Mouse (Mus musculus): ENCODE results near the gene Tmbim1.

- TF ChIP-seq CTCF (IDR thresholded peaks at IDR 0.05; ENCODE audit: borderline replicate concordance, control insufficient read depth, extremely low read depth, insufficient read depth, low read length, poor library complexity) (no peak), POLR2A (IDR thresholded peaks at IDR 0.05; ENCODE audit: control insufficient read depth, extremely low read depth, insufficient read depth, low read length, poor library complexity) (no peak)
Observed at GRCm38 (mm10) chr1:74277041-74277440, 28.4 kb downstream of the Tmbim1 start.

Data from thymus, adult 2 months (tissue).